Mouse (Mus musculus) embryonic facial prominence, embryonic 13.5 days (tissue): Measurements from ENCODE around the gene Cdc16. TPM values are rescaled to one million over a fixed set of nuclear protein-coding genes. Genes with fewer than 3 reads are reported as not detected.

Experiments
- ATAC-seq: fragments of 200-750 bp; cut with Nextera tagmentation; 2 replicates; pipeline ENCODE4 v1.8.0; 2017; ENCODE audit warnings: low read depth; ENCODE audit not compliant: insufficient number of reproducible peaks, insufficient read depth, low FRiP score, low TSS enrichment
- H3K27ac ChIP-seq: fragments of 300-500 bp; sonication (generic); 2 replicates; pipeline ENCODE4 v1.5.1; 2015; ENCODE audit warnings: moderate library complexity, mild to moderate bottlenecking, inconsistent platforms
- H3K27me3 ChIP-seq: fragments of 300-500 bp; sonication (generic); 2 replicates; pipeline ENCODE4 v1.6.1; 2015; ENCODE audit warnings: mild to moderate bottlenecking, inconsistent platforms
- H3K36me3 ChIP-seq: fragments of 300-500 bp; sonication (generic); 2 replicates; pipeline ENCODE4 v1.6.1; 2015; ENCODE audit warnings: mild to moderate bottlenecking, inconsistent platforms
- H3K4me1 ChIP-seq: fragments of 300-500 bp; sonication (generic); 2 replicates; pipeline ENCODE4 v1.6.1; 2015; ENCODE audit warnings: inconsistent platforms
- H3K4me2 ChIP-seq: fragments of 300-500 bp; sonication (generic); 2 replicates; pipeline ENCODE4 v1.6.1; 2015; ENCODE audit warnings: moderate library complexity, mild to moderate bottlenecking, inconsistent platforms
- H3K4me3 ChIP-seq: fragments of 300-500 bp; sonication (generic); 2 replicates; pipeline ENCODE4 v1.5.1; 2015; ENCODE audit warnings: mild to moderate bottlenecking, inconsistent platforms
- H3K9ac ChIP-seq: fragments of 300-500 bp; sonication (generic); 2 replicates; pipeline ENCODE4 v1.6.1; 2015; ENCODE audit warnings: mild to moderate bottlenecking, inconsistent platforms
- H3K9me3 ChIP-seq: fragments of 300-500 bp; sonication (generic); 2 replicates; pipeline ENCODE4 v1.6.1; 2016; ENCODE audit warnings: inconsistent platforms
- WGBS: fragments of 180-500 bp; shearing (Covaris S2); methylation state at CpG from one replicate; pipeline ENCODE4 v1.1.7; 2015; ENCODE audit warnings: mixed read lengths; 5-methylcytosine and 5-hydroxymethylcytosine counted together
- polyA plus RNA-seq: library from polyadenylated mRNA; unstranded; fragments of >200 nt; fragmentation: Nextera tagmentation; extraction: Ambion mirVana; gene quantifications from 2 replicates; pipeline ENCODE4 v1.2.1, GENCODE M21; 2015

Cdc16 gene
- polyA plus RNA-seq, 1 experiment from 2014 or later, result 222 TPM

GRCm38 (mm10) chr8:13757805-13758727 lies 590 bp downstream of the Cdc16 start:
- H3K4me1 ChIP-seq, result peaks cover 16% of the 10 kb centered on the region
- peak overlapping the region; percentile 84; the same call in 1 of the 2 replicates for H3K27ac ChIP-seq
- peak overlapping the region; percentile 98 for H3K4me3 ChIP-seq
- ATAC-seq, result peak; percentile 72
- peak overlapping the region; percentile 81 for H3K4me2 ChIP-seq
- WGBS, result under 1% methylated on average over 38 of the region's 38 CpGs
- H3K9ac ChIP-seq, result peak overlapping the region; percentile 96
- H3K36me3 ChIP-seq, result peaks cover 25% of the 10 kb centered on the region
- peaks cover 3% of the 10 kb centered on the region; the same call in 1 of the 2 replicates for H3K9me3 ChIP-seq
- H3K27me3 ChIP-seq, result no peaks in the 10 kb centered on the region

GRCm38 (mm10) chr8:13769206-13769605 lies 11.7 kb downstream of the Cdc16 start:
- WGBS, result 85% methylated on average over 11 of the region's 11 CpGs
- Histone ChIP-seq H3K9me3 (no peaks in the 10 kb centered on the region), H3K36me3 (peaks cover 91% of the 10 kb centered on the region), H3K4me3 (no peak overlapping the region), H3K27ac (no peak overlapping the region), H3K27me3 (no peaks in the 10 kb centered on the region), H3K4me2 (no peak overlapping the region), H3K9ac (no peak overlapping the region), H3K4me1 (no peaks in the 10 kb centered on the region)
- ATAC-seq, result no peak

GRCm38 (mm10) chr8:13780536-13780935 lies 23.1 kb downstream of the Cdc16 start:
- 86% methylated on average over 3 of the region's 3 CpGs for WGBS

GRCm38 (mm10) chr8:13785250-13785763 lies 27.8 kb downstream of the Cdc16 start, which contains the start of gene Upf3a:
Upf3a (plus strand) TSS chr8:13785615.
- peaks cover 40% of the 10 kb centered on the region for H3K36me3 ChIP-seq

More at GRCm38 (mm10) chr8:13780536-13780935, 23.1 kb downstream of the Cdc16 start:
- Histone ChIP-seq H3K9me3 (no peaks in the 10 kb centered on the region), H3K27ac (no peak overlapping the region), H3K4me1 (peaks cover 7% of the 10 kb centered on the region), H3K9ac (no peak overlapping the region), H3K4me3 (no peak overlapping the region), H3K36me3 (peaks cover 60% of the 10 kb centered on the region), H3K27me3 (no peaks in the 10 kb centered on the region), H3K4me2 (no peak overlapping the region)
- ATAC-seq, result no peak

GRCm38 (mm10) chr8:13785764-13786299 lies 28.4 kb downstream of the Cdc16 start:
- Histone ChIP-seq H3K27ac (peak overlapping the region; percentile 98), H3K9me3 (no peaks in the 10 kb centered on the region), H3K4me3 (peak overlapping the region; percentile 58), H3K9ac (peak overlapping the region; percentile 95), H3K4me2 (peak overlapping the region; percentile 85), H3K4me1 (peaks cover 11% of the 10 kb centered on the region), H3K36me3 (peaks cover 35% of the 10 kb centered on the region), H3K27me3 (no peaks in the 10 kb centered on the region)
- 0% methylated on average over 47 of the region's 47 CpGs for WGBS
- peak; percentile 95 for ATAC-seq

More at GRCm38 (mm10) chr8:13785250-13785763, 27.8 kb downstream of the Cdc16 start, which contains the start of gene Upf3a:
- under 1% methylated on average over 47 of the region's 47 CpGs for WGBS
- Histone ChIP-seq H3K9ac (peak within 1 kb of the TSS; percentile 95), H3K4me2 (peak within 1 kb of the TSS; percentile 85), H3K9me3 (no peaks in the 10 kb centered on the region), H3K27ac (peak within 1 kb of the TSS; percentile 98), H3K4me1 (peaks cover 11% of the 10 kb centered on the region), H3K4me3 (peak within 1 kb of the TSS; percentile 58), H3K27me3 (no peaks in the 10 kb centered on the region)
- ATAC-seq, result peak; percentile 90

- no peak for ATAC-seq
- no peak overlapping the region for H3K9ac ChIP-seq
- no peak overlapping the region for H3K4me2 ChIP-seq
- no peaks in the 10 kb centered on the region for H3K9me3 ChIP-seq
- peaks cover 8% of the 10 kb centered on the region for H3K4me1 ChIP-seq
- WGBS, result 92% methylated on average over 8 of the region's 8 CpGs
- no peak overlapping the region for H3K27ac ChIP-seq
- peaks cover 49% of the 10 kb centered on the region for H3K36me3 ChIP-seq
- H3K27me3 ChIP-seq, result no peaks in the 10 kb centered on the region
- H3K4me3 ChIP-seq, result no peak overlapping the region
Measured at GRCm38 (mm10) chr8:13789606-13790005, 32.1 kb downstream of the Cdc16 start.

GRCm38 (mm10) chr8:13793097-13793745 lies 35.7 kb downstream of the Cdc16 start:
- no peaks in the 10 kb centered on the region for H3K4me1 ChIP-seq
- H3K36me3 ChIP-seq, result peaks cover 78% of the 10 kb centered on the region
- no peak for ATAC-seq
- no peak overlapping the region for H3K27ac ChIP-seq
- no peaks in the 10 kb centered on the region for H3K27me3 ChIP-seq
- 91% methylated on average over 8 of the region's 8 CpGs for WGBS
- H3K9ac ChIP-seq, result 0 out of 2 replicates have a peak overlapping the region, but pooled peaks have one; percentile 36
- no peaks in the 10 kb centered on the region for H3K9me3 ChIP-seq
- no peak overlapping the region for H3K4me2 ChIP-seq
- no peak overlapping the region for H3K4me3 ChIP-seq

GRCm38 (mm10) chr8:13793746-13794101 lies 36.2 kb downstream of the Cdc16 start:
- Histone ChIP-seq H3K4me2 (no peak overlapping the region), H3K36me3 (peaks cover 79% of the 10 kb centered on the region), H3K4me3 (no peak overlapping the region), H3K27me3 (no peaks in the 10 kb centered on the region), H3K9ac (no peak overlapping the region), H3K4me1 (no peaks in the 10 kb centered on the region), H3K9me3 (no peaks in the 10 kb centered on the region), H3K27ac (no peak overlapping the region)
- ATAC-seq, result no peak
- WGBS, result 95% methylated on average over 11 of the region's 11 CpGs

GRCm38 (mm10) chr8:13797676-13798075 lies 40.2 kb downstream of the Cdc16 start:
- Histone ChIP-seq H3K9me3 (no peaks in the 10 kb centered on the region), H3K4me2 (no peak overlapping the region), H3K9ac (no peak overlapping the region), H3K4me3 (no peak overlapping the region), H3K4me1 (no peaks in the 10 kb centered on the region), H3K27me3 (no peaks in the 10 kb centered on the region), H3K27ac (no peak overlapping the region), H3K36me3 (peaks cover 63% of the 10 kb centered on the region)
- 93% methylated on average over 5 of the region's 5 CpGs for WGBS
- no peak for ATAC-seq

GRCm38 (mm10) chr8:13799566-13799965 lies 42.1 kb downstream of the Cdc16 start:
- 89% methylated on average over 5 of the region's 5 CpGs for WGBS
- no peaks in the 10 kb centered on the region for H3K4me1 ChIP-seq
- no peak overlapping the region for H3K4me2 ChIP-seq
- no peak overlapping the region for H3K27ac ChIP-seq
- peaks cover 45% of the 10 kb centered on the region for H3K36me3 ChIP-seq
- no peaks in the 10 kb centered on the region for H3K9me3 ChIP-seq
- no peak for ATAC-seq
- H3K4me3 ChIP-seq, result no peak overlapping the region
- H3K27me3 ChIP-seq, result no peaks in the 10 kb centered on the region
- H3K9ac ChIP-seq, result no peak overlapping the region

- Histone ChIP-seq H3K27me3 (no peaks in the 10 kb centered on the region), H3K9me3 (no peaks in the 10 kb centered on the region), H3K36me3 (no peaks in the 10 kb centered on the region), H3K27ac (no peak overlapping the region), H3K4me3 (no peak overlapping the region), H3K4me2 (no peak overlapping the region), H3K9ac (no peak overlapping the region), H3K4me1 (no peaks in the 10 kb centered on the region)
- no peak for ATAC-seq
- 75% methylated on average over 7 of the region's 7 CpGs for WGBS
Measured at GRCm38 (mm10) chr8:13828598-13829172, 71.2 kb downstream of the Cdc16 start.
